Mouse (Mus musculus) left cerebral cortex, postnatal 10 days (tissue): ENCODE results near the gene Trap1. TPM values are rescaled to one million over a fixed set of nuclear protein-coding genes. Genes with fewer than 3 reads are reported as not detected.
"Not testable (repeated sequence)": the region's sequence is repeated elsewhere in the genome, so short reads cannot be mapped to it uniquely, and the experiment has no call there.

Source experiments
- DNase-seq, 2 experiments: peaks; one replicate each; pipeline ENCODE4 v3.0.0; 2021 to 2022; ENCODE audit warnings: low spot score in 2 of 2, mixed read lengths in 1 of 2; ENCODE audit errors: extremely low spot score in 1 of 2
- intact Hi-C: fragments of 180-260 bp; cut with DNase I; formaldehyde crosslinking; loops from one replicate; pipeline ENCODE4 v1.15.1; 2025
- total RNA-seq, 2 experiments: library from RNA; stranded (reverse); gene quantifications; 2 replicates each; pipeline ENCODE4 v1.2.3; 2021

Gene Trap1
- total RNA-seq, 2 experiments from 2014 or later: 66.8 to 68.2 TPM

DNA sequence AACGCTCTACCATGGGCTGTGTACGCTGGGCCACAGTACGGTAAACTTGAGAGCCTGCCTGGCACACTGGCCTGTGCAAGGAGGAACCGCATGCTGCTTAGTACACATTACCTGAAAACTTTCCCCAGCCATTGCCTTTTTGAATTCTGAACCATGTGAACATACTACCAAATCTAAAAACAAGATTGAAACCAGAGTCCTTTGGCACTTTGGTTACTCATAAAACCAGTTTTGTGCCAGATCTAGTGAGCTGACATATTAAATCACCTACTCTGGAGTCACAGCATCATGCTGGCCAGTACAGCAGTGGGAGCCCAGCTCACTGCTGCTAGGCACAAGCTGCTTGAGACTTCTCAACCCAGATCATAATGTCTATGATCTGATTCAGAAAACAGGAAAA, 36.0 kb downstream of the Trap1 start:
- intact Hi-C loops: no loop called here
- no peak for DNase-seq

DNA sequence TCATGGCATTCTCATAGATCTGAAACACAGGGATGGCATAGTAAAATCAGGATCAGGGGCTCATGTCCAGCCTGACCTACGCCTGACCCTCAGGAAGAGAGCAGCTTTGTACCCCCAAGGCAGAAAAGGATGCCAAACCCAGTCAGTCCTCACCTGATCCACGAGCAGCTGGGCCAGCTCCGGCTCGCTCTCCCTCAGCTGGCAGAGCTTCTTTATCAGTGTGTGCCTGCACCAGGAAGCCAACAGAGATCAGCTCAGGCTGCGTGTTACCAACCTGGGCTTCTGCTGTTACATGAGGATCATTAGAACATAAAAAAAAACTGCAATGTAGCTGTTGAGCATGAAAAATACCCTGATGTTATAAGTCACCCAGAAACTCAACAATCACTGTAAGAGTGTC, 37.4 kb downstream of the Trap1 start:
- intact Hi-C loops: no loop called here
- no peak for DNase-seq

GRCm38 (mm10) chr16:4037690-4038089, 39.9 kb downstream of the Trap1 start:
- DNase-seq: no peak
- intact Hi-C loops: no loop called here

DNA sequence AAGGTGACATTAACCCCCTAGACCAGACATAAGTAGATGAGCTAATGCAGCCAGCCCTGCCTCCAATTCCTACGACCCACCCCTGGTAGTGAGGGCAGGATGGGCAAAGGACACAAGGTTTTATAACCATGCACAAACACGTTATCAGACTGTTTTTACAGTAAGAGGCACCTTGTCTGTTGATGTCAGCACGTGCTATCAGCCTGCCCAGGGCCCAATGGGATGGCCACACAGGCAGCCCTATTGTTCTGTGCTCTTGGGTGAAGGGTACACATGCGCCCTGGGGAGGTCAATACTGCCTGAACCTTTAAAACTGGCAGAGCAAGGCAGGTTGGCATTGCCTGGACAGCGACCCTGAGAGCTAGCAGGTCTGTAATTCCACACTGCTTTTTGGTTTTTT, 40.8 kb downstream of the Trap1 start, which contains the start of gene Dnase1:
Dnase1 (plus strand) TSS at position 136 of the 400 bp plus-strand sequence.
- DNase-seq: no peak
- intact Hi-C loops: no loop called here

- intact Hi-C loops: no loop called here
- no peak for DNase-seq
Observed at GRCm38 (mm10) chr16:4035575-4035974, 42.1 kb downstream of the Trap1 start.

- intact Hi-C loops: no loop called here
- DNase-seq: no peak
Observed at GRCm38 (mm10) chr16:4034476-4034875, 43.2 kb downstream of the Trap1 start.

GRCm38 (mm10) chr16:4033971-4034370, 43.7 kb downstream of the Trap1 start:
- intact Hi-C loops: no loop called here
- no peak for DNase-seq

DNA sequence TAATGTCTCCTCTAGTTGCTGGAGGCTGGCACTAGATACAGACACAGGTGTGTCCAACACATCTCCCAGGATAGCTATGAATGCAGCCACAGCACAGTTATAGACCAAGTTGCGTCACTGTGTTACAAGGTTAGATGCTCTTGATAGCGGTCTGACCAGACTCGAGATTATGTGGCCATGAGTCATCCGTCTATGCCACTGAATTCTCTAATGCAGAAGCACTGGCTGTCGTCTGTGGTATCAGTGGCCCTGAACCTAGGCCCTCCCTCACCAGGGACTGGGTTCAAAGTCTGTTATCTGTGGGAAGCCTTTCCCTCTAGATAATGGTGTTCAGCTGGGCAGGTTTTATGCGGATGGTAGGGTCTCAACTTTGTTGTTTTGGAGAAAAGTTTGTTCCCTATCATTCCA, 45.3 kb downstream of the Trap1 start:
- DNase-seq: no peak
- intact Hi-C loops: no loop called here

DNA sequence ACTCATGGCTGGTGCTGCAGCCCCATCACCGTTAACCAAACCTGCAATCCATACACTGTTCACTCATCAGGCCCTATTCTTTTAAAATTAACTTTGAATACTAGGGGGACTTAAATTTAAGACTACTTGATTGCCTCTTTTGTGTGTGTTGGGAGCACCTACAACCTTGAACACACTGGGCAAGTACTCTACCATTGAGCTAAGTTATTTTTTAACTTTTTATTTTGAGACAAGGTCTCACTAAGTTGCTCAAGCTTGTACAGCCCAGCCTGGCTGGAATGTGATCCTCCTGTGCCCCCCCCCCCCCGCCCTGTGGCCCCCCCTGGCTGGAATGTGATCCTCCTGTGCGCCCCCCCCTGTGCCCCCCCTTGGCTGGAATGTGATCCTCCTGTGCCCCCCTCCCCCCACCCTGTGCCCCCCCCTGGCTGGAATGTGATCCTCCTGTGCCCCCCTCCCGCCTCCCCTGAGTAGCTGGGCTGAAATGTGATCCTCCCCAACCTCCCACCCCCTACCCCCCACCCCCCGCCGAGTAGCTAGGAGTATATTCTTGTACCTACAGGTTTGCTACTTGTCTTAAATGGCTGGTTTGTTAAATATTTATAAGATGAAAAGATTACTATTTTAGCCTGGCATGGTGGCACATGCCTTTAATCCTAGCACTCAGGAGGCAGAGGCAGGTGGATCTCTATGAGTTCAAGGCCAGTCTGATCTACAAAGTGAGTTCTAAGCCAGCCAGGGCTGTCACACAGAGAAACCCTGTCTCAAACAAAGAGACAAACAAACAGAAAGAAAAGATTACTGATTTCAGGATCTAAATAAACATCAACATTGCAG, 46.0 kb downstream of the Trap1 start:
- DNase-seq: no peak
- intact Hi-C loops: no loop called here

DNA sequence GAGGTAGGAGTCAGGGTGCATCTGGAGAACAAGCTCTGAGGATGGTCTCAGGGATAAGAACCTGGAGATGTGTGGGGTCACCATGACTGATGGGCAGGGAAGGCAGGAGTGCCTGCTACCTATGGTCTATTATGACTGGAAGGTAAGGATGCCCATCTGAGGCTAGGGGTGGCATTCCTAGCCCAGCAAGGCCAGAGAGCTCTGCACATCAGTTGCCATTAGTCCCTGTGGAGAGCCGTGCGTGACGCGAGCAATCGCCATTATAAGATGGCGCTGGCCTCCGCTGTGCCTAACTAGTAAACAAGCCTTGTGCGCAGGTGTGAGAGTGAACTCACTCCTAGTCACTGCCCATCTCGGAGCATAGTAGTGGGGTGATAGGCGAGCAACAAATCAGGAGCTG, 47.1 kb downstream of the Trap1 start:
- no peak for DNase-seq
- intact Hi-C loops: no loop called here

- intact Hi-C loops: no loop called here
- no peak for DNase-seq
Observed at GRCm38 (mm10) chr16:4029371-4029841, 48.2 kb downstream of the Trap1 start.

- intact Hi-C loops: no loop called here
- DNase-seq: no peak
Observed at GRCm38 (mm10) chr16:4027211-4027610, 50.4 kb downstream of the Trap1 start.

GRCm38 (mm10) chr16:4026672-4027071, 51.0 kb downstream of the Trap1 start:
- intact Hi-C loops: no loop called here
- no peak for DNase-seq

- no peak for DNase-seq
- intact Hi-C loops: no loop called here
Observed at GRCm38 (mm10) chr16:4022719-4023118, 54.9 kb downstream of the Trap1 start.

GRCm38 (mm10) chr16:4021241-4021640, 56.4 kb downstream of the Trap1 start:
- intact Hi-C loops: no loop called here
- no peak for DNase-seq

- DNase-seq, intact Hi-C loops: not testable (repeated sequence)
Observed at GRCm38 (mm10) chr16:4017466-4017865, 60.2 kb downstream of the Trap1 start.

- DNase-seq, intact Hi-C loops: not testable (repeated sequence)
Observed at GRCm38 (mm10) chr16:4016786-4017185, 60.8 kb downstream of the Trap1 start.

- no peak for DNase-seq
- intact Hi-C loops: no loop called here
Observed at GRCm38 (mm10) chr16:4014040-4014668, 63.5 kb downstream of the Trap1 start.

DNA sequence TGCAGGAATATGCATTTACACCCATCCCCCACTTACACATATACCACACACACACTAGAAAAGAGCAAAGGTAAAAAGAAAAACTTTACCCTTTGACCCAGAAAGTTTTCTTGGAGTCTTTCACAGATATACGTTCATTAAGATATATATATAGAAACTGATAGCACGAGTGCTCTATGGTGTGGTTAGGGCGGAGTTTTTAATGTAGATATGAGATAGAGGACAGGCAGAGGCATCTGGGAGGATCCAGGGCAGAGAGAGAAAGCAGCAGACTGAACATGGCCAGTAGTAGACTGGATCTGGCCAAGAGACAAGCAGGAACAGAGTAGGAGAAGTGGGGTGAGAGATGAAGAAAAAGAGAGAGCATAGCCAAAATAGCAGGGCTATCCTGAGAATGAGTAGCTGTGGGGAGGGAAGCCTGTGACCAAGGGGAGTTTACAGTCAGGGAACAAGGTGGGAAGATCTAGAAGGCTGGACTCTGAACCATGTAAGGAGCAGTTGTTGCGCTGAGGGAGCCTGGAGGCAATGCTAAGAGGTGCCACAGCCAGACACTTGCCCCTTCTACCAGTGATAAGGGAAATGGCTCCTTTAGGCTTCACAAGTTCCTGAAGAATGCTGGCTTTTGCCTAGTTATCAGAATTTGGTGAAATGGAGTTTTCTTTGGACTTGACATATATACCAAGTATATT, 64.6 kb downstream of the Trap1 start:
- intact Hi-C loops: no loop called here
- DNase-seq: no peak
